Comparison of ENCODE assay signal across 22 mouse cellular contexts in genomic region chrX:36186036-36186435, GRCm38 (mm10). TPM values are rescaled to one million over a fixed set of nuclear protein-coding genes. Genes with fewer than 3 reads are reported as not detected.
DNase-seq lines count a peak whose midpoint lies in the region; ATAC-seq and TF ChIP-seq lines count a peak whose summit lies in the region.
"Had no signal": no experiment of that assay in that cellular context is flagged by ENCODE, and none has a peak within 500 bp of the region (broad histone marks: within the 10 kb centered on the region; RNA-seq: fewer than 3 reads in every experiment).

No protein-coding gene starts in this region.

- no peak overlapping the region for H3K4me2 ChIP-seq in hindbrain, embryonic 11.5 days (replicated peaks; ENCODE audit: low read depth, low read length)
- H3K4me2 ChIP-seq in hindbrain, postnatal 0 days (ENCODE audit: low read depth, low read length): no peak overlapping the region
- no peak overlapping the region for H3K4me2 ChIP-seq in hindbrain, embryonic 13.5 days
- H3K4me2 ChIP-seq in hindbrain, embryonic 16.5 days (ENCODE audit: low read length): no peak overlapping the region
- H3K4me2 ChIP-seq in midbrain, embryonic 15.5 days: no peak overlapping the region
- H3K4me2 ChIP-seq: forebrain, embryonic 15.5 days; heart, embryonic 11.5 days; heart, embryonic 15.5 days; intestine, embryonic 15.5 days had no signal

- no peak overlapping the region for H3K4me3 ChIP-seq in hindbrain, embryonic 11.5 days (ENCODE audit: low read depth, low read length)
- H3K4me3 ChIP-seq in hindbrain, postnatal 0 days (ENCODE audit: low read length): no peak overlapping the region
- no peak overlapping the region for H3K4me3 ChIP-seq in hindbrain, embryonic 13.5 days
- H3K4me3 ChIP-seq in hindbrain, embryonic 16.5 days (ENCODE audit: low read length): no peak overlapping the region
- H3K4me3 ChIP-seq in midbrain, embryonic 15.5 days: no peak overlapping the region
- H3K4me3 ChIP-seq: embryonic facial prominence, embryonic 10.5 days; forebrain, embryonic 15.5 days; heart, adult 2 months; heart, embryonic 15.5 days; intestine, embryonic 15.5 days had no signal

- TF ChIP-seq CTCF in hindbrain, postnatal 0 days (IDR thresholded peaks at IDR 0.05; ENCODE audit: low read depth): no peak

- ATAC-seq in hindbrain, embryonic 11.5 days (ENCODE audit: low FRiP score): peak; percentile 35; the same call in 1 of the 2 replicates
- no peak for ATAC-seq in hindbrain, postnatal 0 days
- ATAC-seq in hindbrain, embryonic 13.5 days (ENCODE audit: low FRiP score): no peak
- peak; percentile 30; the same call in 1 of the 2 replicates for ATAC-seq in hindbrain, embryonic 16.5 days
- ATAC-seq in midbrain, embryonic 15.5 days (replicated peaks): peak; percentile 79; the same call in 1 of the 2 replicates
- ATAC-seq: activated CD4-positive, CD25-positive, alpha-beta regulatory T cell, adult 4 months; intestine, embryonic 15.5 days; Patski had no signal

- H3K36me3 ChIP-seq in hindbrain, embryonic 11.5 days (ENCODE audit: control insufficient read depth, insufficient read depth, low read length): no peaks in the 10 kb centered on the region
- no peaks in the 10 kb centered on the region for H3K36me3 ChIP-seq in hindbrain, postnatal 0 days (ENCODE audit: insufficient read depth, low read length)
- H3K36me3 ChIP-seq in hindbrain, embryonic 13.5 days: no peaks in the 10 kb centered on the region
- H3K36me3 ChIP-seq in hindbrain, embryonic 16.5 days (ENCODE audit: control insufficient read depth, insufficient read depth, low read length): no peaks in the 10 kb centered on the region
- no peaks in the 10 kb centered on the region for H3K36me3 ChIP-seq in midbrain, embryonic 15.5 days (replicated peaks)
- H3K36me3 ChIP-seq: embryonic facial prominence, embryonic 10.5 days; forebrain, embryonic 15.5 days; heart, embryonic 15.5 days; intestine, embryonic 15.5 days had no signal

- H3K27ac ChIP-seq in hindbrain, embryonic 11.5 days (ENCODE audit: low read depth, low read length): no peak overlapping the region
- no peak overlapping the region for H3K27ac ChIP-seq in hindbrain, postnatal 0 days
- H3K27ac ChIP-seq in hindbrain, embryonic 13.5 days: peak overlapping the region; percentile 44
- no peak overlapping the region for H3K27ac ChIP-seq in hindbrain, embryonic 16.5 days (ENCODE audit: low read depth, low read length)
- peak overlapping the region; percentile 68; the same call in 1 of the 2 replicates for H3K27ac ChIP-seq in midbrain, embryonic 15.5 days
- H3K27ac ChIP-seq: embryonic facial prominence, embryonic 10.5 days; forebrain, embryonic 15.5 days; heart, adult 2 months; heart, embryonic 15.5 days; intestine, embryonic 15.5 days had no signal

- no peaks in the 10 kb centered on the region for H3K27me3 ChIP-seq in hindbrain, embryonic 11.5 days (ENCODE audit: control insufficient read depth, insufficient read depth, low read length)
- H3K27me3 ChIP-seq in hindbrain, postnatal 0 days (ENCODE audit: insufficient read depth, low read length): no peaks in the 10 kb centered on the region
- no peaks in the 10 kb centered on the region for H3K27me3 ChIP-seq in hindbrain, embryonic 13.5 days
- H3K27me3 ChIP-seq in hindbrain, embryonic 16.5 days (replicated peaks; ENCODE audit: control insufficient read depth, insufficient read depth, low read length): no peaks in the 10 kb centered on the region
- H3K27me3 ChIP-seq in midbrain, embryonic 15.5 days (replicated peaks): no peaks in the 10 kb centered on the region
- H3K27me3 ChIP-seq: CH12.LX; forebrain, embryonic 15.5 days; heart, embryonic 15.5 days; intestine, embryonic 15.5 days; Patski had no signal

- intact Hi-C loops in heart, postnatal 14 days (cut with DNase I): loop anchor here (10.0 kb wide), 2 partner anchors 121 to 351 kb away; no protein-coding TSS in a partner anchor

- DNase-seq in hindbrain, embryonic 11.5 days (ENCODE audit: low spot score): no peak
- no peak for DNase-seq in hindbrain, postnatal 0 days (ENCODE audit: low spot score)
- DNase-seq in heart, postnatal 14 days: no peak
- no peak for DNase-seq in right cerebral cortex, postnatal 4 days
- DNase-seq: adrenal gland, postnatal 14 days; cerebellum, adult 18-20 months; cerebellum, adult 9-11 months; cerebellum, postnatal 36 days; gastrocnemius, postnatal 14 days; heart, adult 2 months had no signal

- H3K9ac ChIP-seq in hindbrain, embryonic 11.5 days (ENCODE audit: low read depth, low read length): no peak overlapping the region
- no peak overlapping the region for H3K9ac ChIP-seq in hindbrain, postnatal 0 days (replicated peaks; ENCODE audit: low read length)
- H3K9ac ChIP-seq in hindbrain, embryonic 13.5 days: no peak overlapping the region
- H3K9ac ChIP-seq in hindbrain, embryonic 16.5 days (ENCODE audit: low read depth, low read length): no peak overlapping the region
- H3K9ac ChIP-seq in midbrain, embryonic 15.5 days: no peak overlapping the region
- H3K9ac ChIP-seq: forebrain, embryonic 15.5 days; heart, embryonic 15.5 days; intestine, embryonic 15.5 days had no signal

- H3K4me1 ChIP-seq in hindbrain, embryonic 11.5 days (replicated peaks; ENCODE audit: control insufficient read depth, insufficient read depth, low read length): no peaks in the 10 kb centered on the region
- no peaks in the 10 kb centered on the region for H3K4me1 ChIP-seq in hindbrain, postnatal 0 days (ENCODE audit: insufficient read depth, low read length)
- H3K4me1 ChIP-seq in hindbrain, embryonic 13.5 days (replicated peaks): no peaks in the 10 kb centered on the region
- H3K4me1 ChIP-seq in hindbrain, embryonic 16.5 days (ENCODE audit: control insufficient read depth, insufficient read depth, low read depth, low read length): no peaks in the 10 kb centered on the region
- no peaks in the 10 kb centered on the region for H3K4me1 ChIP-seq in midbrain, embryonic 15.5 days
- H3K4me1 ChIP-seq: embryonic facial prominence, embryonic 10.5 days; forebrain, embryonic 15.5 days; heart, embryonic 15.5 days; intestine, embryonic 15.5 days had no signal

- no peaks in the 10 kb centered on the region for H3K9me3 ChIP-seq in hindbrain, embryonic 11.5 days (ENCODE audit: control insufficient read depth, low read length)
- no peaks in the 10 kb centered on the region for H3K9me3 ChIP-seq in hindbrain, postnatal 0 days (ENCODE audit: low read length)
- H3K9me3 ChIP-seq in hindbrain, embryonic 13.5 days: no peaks in the 10 kb centered on the region
- no peaks in the 10 kb centered on the region for H3K9me3 ChIP-seq in hindbrain, embryonic 16.5 days (ENCODE audit: control insufficient read depth, low read length)
- H3K9me3 ChIP-seq in midbrain, embryonic 15.5 days: no peaks in the 10 kb centered on the region
- H3K9me3 ChIP-seq: embryonic facial prominence, embryonic 10.5 days; forebrain, embryonic 15.5 days; heart, embryonic 15.5 days; intestine, embryonic 15.5 days had no signal

- 52% methylated on average over 5 of the region's 5 CpGs for WGBS in hindbrain, embryonic 11.5 days
- WGBS in hindbrain, postnatal 0 days: 52% methylated on average over 5 of the region's 5 CpGs
- 53% methylated on average over 5 of the region's 5 CpGs for WGBS in hindbrain, embryonic 13.5 days
- WGBS in hindbrain, embryonic 16.5 days: 55% methylated on average over 5 of the region's 5 CpGs
- WGBS in midbrain, embryonic 15.5 days: 45% methylated on average over 5 of the region's 5 CpGs

RNA-seq across cellular contexts. Expression of gene Zcchc12, which starts 9.7 kb away (rescaled TPM):
- 29.0 and 30.7 TPM in 2 replicates for polyA plus RNA-seq in hindbrain, embryonic 11.5 days (2014; fragmentation: Nextera tagmentation; extraction: Ambion mirVana)
- 206 and 223 TPM in 2 replicates for total RNA-seq in hindbrain, postnatal 0 days (2014; rRNA removed)
- polyA plus RNA-seq in hindbrain, postnatal 0 days (2015; fragmentation: Nextera tagmentation; extraction: Ambion mirVana): 370 and 387 TPM in 2 replicates
- 175 and 186 TPM in 2 replicates for polyA plus RNA-seq in hindbrain, embryonic 13.5 days (2015; fragmentation: Nextera tagmentation; extraction: Ambion mirVana)
- polyA plus RNA-seq in hindbrain, embryonic 16.5 days (2015; fragmentation: Nextera tagmentation; extraction: Ambion mirVana): 369 and 409 TPM in 2 replicates
- 418 and 438 TPM in 2 replicates for polyA plus RNA-seq in midbrain, embryonic 15.5 days (2015; fragmentation: Nextera tagmentation; extraction: Ambion mirVana)
- total RNA-seq in heart, postnatal 14 days (2021): under 1 TPM; 0.17 TPM
- total RNA-seq: CH12.LX; gastrocnemius, adult 18-20 months; gastrocnemius, postnatal 14 days had no signal

Comparison
In these comparisons a context has a peak if more than half of its experiments do, and no peak if none do; other contexts are left out.
1. ATAC-seq: peak in hindbrain, embryonic 11.5 days (single experiment), hindbrain, embryonic 16.5 days (single experiment) and midbrain, embryonic 15.5 days (single experiment); none in hindbrain, postnatal 0 days (single experiment) and hindbrain, embryonic 13.5 days (single experiment).
2. H3K27ac ChIP-seq: peak in hindbrain, embryonic 13.5 days (single experiment) and midbrain, embryonic 15.5 days (single experiment); none in hindbrain, embryonic 11.5 days (single experiment), hindbrain, postnatal 0 days (single experiment) and hindbrain, embryonic 16.5 days (single experiment).